Mouse (Mus musculus) cerebellum, postnatal 36 days (tissue): ENCODE results near the gene Rnf224.
A peak's percentile ranks its signal among the peaks of the same experiment; 100 is the strongest.
"Not testable (repeated sequence)": the region's sequence is repeated elsewhere in the genome, so short reads cannot be mapped to it uniquely, and the experiment has no call there.

Experiments used
- DNase-seq, 2 experiments: peaks; one replicate each; pipeline ENCODE4 v3.0.0; 2021 to 2022; ENCODE audit warnings: mixed read lengths in 2 of 2

Gene Rnf224

DNA sequence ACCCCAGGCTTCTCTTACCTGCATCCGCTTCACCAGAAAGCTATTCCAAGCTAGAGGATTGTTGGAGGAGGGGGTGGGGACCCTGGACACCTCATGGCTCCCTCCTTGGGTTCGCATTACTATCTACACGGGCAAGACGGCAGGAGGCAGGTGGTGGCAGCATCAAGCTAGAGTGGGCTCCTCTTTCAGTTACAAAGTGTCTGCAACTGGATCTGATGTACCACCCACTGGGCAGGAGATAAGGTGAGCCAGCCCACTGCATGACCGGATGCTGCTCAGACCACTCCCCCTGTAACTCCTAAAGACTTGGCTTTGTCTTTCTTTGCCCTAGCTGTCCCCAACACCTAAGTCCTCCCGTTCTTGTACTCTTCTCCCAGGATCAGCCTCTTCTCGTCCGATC is at the start of gene Rnf224:
Rnf224 (minus strand) TSS at position 174 of the 400 bp plus-strand sequence.
- DNase-seq, result no peak

DNA sequence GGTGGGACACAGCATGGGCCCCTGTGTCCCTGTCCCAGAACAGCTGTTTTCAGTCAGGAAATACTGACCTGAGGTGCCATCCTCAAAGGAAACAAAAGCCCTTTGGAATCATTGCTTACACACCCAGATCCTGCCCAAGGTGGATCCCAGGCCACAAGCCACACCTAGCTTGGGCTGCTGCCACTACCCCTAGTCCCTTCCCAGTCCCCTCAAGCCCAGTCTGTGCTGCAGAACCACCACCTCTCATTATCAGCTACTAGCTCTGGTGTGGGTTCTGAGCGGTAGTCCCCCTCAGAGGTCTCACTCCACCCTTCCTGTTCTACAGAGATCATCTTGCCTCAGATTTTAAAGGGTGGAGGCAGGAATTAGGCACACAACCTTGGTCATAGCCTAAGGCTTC is 49.7 kb upstream of the Rnf224 start:
- no peak for DNase-seq

DNA sequence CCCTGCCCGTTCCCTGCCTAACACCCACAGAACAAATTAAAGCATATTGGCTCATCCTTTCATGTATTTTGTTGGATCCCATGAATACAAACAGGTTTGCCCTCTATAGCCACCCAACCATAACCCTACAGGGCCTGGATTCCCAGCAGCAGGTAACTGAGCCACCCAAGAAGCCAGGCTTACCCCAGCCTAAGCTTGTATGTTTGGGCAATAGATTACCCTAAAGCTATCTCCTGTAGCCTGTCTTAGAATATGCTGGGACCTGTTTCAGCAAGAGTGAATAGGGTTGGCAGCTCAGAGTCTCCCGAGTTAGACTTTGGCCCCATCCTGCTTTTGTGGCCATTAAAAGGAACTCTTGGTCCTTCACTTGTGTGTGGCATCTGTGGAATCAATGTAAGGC is 49.0 kb upstream of the Rnf224 start:
- no peak for DNase-seq

GRCm38 (mm10) chr2:25278928-25279882 is 42.6 kb upstream of the Rnf224 start:
- peak; percentile 91 to 92 for DNase-seq

- DNase-seq, result no peak
These were observed 36.4 kb upstream of the Rnf224 start for GRCm38 (mm10) chr2:25273010-25273409.

- DNase-seq, result no peak
These were observed 35.9 kb upstream of the Rnf224 start for GRCm38 (mm10) chr2:25272515-25272914.

DNA sequence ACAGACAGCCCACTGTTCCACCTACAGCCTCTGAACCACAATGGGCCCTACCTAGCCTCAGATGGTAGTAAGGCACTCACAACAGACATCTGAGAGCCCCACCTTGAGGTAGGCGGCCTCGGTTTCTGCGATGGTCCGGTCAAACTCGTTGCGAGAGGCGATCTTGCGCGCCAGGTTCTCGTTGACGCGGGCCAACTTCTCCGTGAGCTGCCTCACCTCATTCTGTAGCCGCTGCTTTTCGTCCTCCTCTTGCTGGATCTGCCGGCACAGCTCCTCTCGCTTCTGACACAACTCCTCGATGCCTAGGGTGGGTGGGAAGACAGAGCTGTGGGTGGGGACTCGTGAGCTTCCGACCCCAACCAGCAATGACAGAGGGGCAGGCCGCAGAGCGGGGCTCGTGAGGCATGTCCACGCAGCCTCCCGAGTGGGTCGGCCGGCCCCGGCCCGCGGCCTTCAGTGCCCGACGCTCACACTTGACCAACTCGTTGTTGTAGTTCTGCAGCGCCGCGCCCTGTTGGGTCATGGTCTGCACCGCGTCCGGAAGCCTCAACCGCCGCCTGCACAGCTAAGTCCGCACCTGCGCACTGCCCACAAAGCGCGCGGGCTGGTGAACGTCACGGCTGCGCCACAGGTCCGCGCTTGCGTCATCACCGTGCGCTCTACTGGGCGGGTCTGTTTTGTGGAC is 35.4 kb upstream of the Rnf224 start, which contains the start of the genes Ssna1 and Anapc2:
Ssna1 (minus strand) TSS at position 612 of the 685 bp plus-strand sequence.
Anapc2 (plus strand) TSS at position 652 of the 685 bp plus-strand sequence.
- DNase-seq, result peak; percentile 97 to 98

GRCm38 (mm10) chr2:25267746-25268309 is 31.2 kb upstream of the Rnf224 start:
- peak in 1 of 2 experiments; percentile 30 for DNase-seq

GRCm38 (mm10) chr2:25267241-25267640 is 30.7 kb upstream of the Rnf224 start:
- peak; percentile 27 to 41 for DNase-seq

DNA sequence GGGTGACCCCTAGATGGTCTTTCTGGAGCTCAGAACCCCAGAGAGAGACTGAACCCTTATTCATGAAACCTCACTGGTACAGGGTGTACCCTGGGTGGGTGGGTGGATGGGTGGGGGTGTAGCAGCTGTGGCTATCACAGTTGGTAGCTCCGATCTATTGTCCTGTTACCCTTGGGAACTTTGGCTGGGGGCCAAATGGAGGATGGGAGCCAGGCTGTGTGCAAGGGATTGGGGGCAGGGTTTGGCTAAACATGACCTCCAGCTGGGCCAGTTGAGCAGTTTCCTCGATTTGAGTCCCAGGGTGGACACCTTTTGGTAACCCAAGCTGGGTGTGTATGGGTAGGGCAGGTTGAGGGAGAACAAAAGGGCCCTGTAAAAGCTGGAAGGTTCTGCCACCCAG is 30.1 kb upstream of the Rnf224 start:
- DNase-seq, result peak; percentile 74 to 77

GRCm38 (mm10) chr2:25265897-25266656 is 29.5 kb upstream of the Rnf224 start:
- peak; percentile 97 for DNase-seq

DNA sequence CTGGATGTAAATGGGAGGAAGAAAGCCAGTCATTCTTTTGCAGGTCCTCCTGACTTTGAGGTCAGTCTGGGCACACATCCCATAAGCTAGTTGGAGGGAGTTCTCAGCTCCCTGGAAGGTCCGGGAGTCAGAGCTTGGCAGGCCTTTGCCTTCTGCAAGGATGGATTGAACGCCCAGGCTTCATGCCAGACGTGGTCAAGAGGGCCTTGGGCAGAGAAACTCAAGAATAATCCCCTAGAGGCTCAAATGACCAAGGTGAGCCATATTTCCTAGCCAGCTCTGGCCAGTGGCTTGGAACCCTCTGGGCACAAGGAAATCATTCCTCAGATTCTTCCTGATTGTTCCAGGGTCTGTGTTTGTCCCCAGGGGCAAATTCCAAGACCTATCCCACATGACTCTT is 28.3 kb upstream of the Rnf224 start:
- peak; percentile 86 to 89 for DNase-seq

DNA sequence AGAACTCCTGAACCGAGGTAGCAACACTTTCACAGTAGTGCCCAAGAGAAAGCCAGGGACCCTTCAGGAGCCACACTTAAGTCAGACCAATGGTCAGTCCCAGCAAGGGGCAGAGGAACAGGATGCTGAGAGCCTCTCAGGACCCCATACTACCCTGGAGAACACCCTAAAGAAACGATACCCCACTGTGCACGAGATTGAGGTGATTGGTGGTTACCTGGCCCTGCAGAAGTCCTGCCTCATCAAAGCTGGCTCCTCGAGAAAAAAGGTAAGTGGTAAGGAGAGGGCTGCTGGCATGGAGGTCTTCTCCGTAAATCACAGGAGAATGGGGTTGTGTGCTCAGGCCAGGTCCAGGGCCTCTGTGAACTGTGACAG is 27.7 kb upstream of the Rnf224 start:
- peak in 1 of 2 experiments; percentile 37 for DNase-seq

DNA sequence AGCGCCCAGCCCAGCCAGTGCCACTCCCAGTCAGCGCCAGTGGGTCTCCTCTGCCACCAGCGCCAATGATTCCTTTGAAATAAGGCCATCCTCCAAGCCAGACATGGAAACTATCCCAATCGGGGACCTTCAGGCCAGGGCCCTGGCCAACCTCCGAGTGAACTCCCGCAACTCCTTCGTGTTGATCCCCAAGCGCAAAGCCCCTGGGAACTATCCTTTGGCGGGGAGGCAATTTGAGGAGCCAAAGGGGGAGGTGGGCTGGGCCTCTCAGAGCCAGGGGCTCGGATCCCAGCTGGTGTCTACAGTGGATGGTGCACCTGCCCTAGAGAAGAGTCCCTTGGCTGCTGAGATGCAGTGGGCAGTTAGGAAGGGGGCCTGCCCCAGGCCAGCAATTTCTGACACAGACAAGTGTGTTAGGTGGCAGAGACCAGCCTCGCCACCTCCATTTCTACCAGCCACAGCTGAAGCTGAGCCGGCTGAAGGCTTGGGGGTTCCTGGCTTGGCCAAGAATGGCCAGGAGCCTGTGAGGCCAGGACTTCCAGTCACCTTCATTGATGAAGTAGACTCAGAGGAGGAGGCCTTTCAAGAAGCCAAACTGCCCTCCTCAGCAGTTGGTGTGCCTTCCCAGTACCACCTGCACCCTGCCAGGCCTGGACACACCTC is 27.2 kb upstream of the Rnf224 start:
- no peak for DNase-seq

- DNase-seq, result peak in 1 of 2 experiments; percentile 79
These were observed 26.4 kb upstream of the Rnf224 start for GRCm38 (mm10) chr2:25262795-25263622.

GRCm38 (mm10) chr2:25262291-25262767 is 25.7 kb upstream of the Rnf224 start, which contains the start of gene Tprn:
Tprn (plus strand) TSS chr2:25262618.
- DNase-seq, result peak; percentile 97 to 98

- no peak for DNase-seq
These were observed 25.3 kb upstream of the Rnf224 start for GRCm38 (mm10) chr2:25261870-25262269.

GRCm38 (mm10) chr2:25258887-25259286 is 22.3 kb upstream of the Rnf224 start:
- DNase-seq, result no peak

DNA sequence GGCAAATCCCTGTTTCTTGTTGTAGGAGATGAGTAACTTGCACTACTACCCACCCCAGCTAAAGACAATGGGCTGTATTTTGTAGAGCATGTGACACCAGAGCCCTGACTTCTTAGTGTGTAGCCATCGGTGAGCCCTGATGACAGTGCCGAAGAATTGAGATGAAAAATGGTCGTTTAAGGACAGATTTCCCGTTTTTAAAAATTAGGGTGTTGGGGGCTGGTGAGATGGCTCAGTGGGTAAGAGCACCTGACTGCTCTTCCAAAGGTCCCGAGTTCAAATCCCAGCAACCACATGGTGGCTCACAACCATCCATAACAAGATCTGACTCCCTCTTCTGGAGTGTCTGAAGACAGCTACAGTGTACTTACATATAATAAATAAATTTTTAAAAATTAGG is 20.7 kb upstream of the Rnf224 start:
- DNase-seq, result not testable (repeated sequence)

GRCm38 (mm10) chr2:25256443-25257109 is 20.0 kb upstream of the Rnf224 start:
- DNase-seq, result peak; percentile 49 to 55
